Mouse (Mus musculus) neural tube, embryonic 15.5 days (tissue): Measurements from ENCODE around the gene Gm44502. TPM values are rescaled to one million over a fixed set of nuclear protein-coding genes. Genes with fewer than 3 reads are reported as not detected.

ENCODE experiments used
- ATAC-seq: fragments of 200-750 bp; cut with Nextera tagmentation; 2 replicates; pipeline ENCODE4 v1.8.0; 2017; ENCODE audit warnings: mild to moderate bottlenecking, moderate TSS enrichment, moderate library complexity; ENCODE audit not compliant: low FRiP score
- H3K27ac ChIP-seq: fragments of 300-500 bp; sonication (generic); replicated peaks from 2 replicates; pipeline ENCODE4 v1.5.1; 2015; ENCODE audit warnings: mild to moderate bottlenecking, inconsistent platforms
- H3K27me3 ChIP-seq: fragments of 300-500 bp; sonication (generic); replicated peaks from 2 replicates; pipeline ENCODE4 v1.6.1; 2015; ENCODE audit warnings: inconsistent platforms
- H3K36me3 ChIP-seq: fragments of 300-500 bp; sonication (generic); 2 replicates; pipeline ENCODE4 v1.6.1; 2015; ENCODE audit warnings: inconsistent platforms
- H3K4me1 ChIP-seq: fragments of 300-500 bp; sonication (generic); 2 replicates; pipeline ENCODE4 v1.6.1; 2015; ENCODE audit warnings: inconsistent platforms
- H3K4me2 ChIP-seq: fragments of 300-500 bp; sonication (generic); 2 replicates; pipeline ENCODE4 v1.6.1; 2015; ENCODE audit warnings: inconsistent platforms, mild to moderate bottlenecking, moderate library complexity
- H3K4me3 ChIP-seq: fragments of 300-500 bp; sonication (generic); replicated peaks from 2 replicates; pipeline ENCODE4 v1.5.1; 2015; ENCODE audit warnings: mild to moderate bottlenecking, inconsistent platforms
- H3K9ac ChIP-seq: fragments of 300-500 bp; sonication (generic); replicated peaks from 2 replicates; pipeline ENCODE4 v1.6.1; 2015; ENCODE audit warnings: mild to moderate bottlenecking, inconsistent platforms
- H3K9me3 ChIP-seq: fragments of 300-500 bp; sonication (generic); replicated peaks from 2 replicates; pipeline ENCODE4 v1.6.1; 2016; ENCODE audit warnings: inconsistent platforms
- WGBS: fragments of 180-500 bp; shearing (Covaris S2); methylation state at CpG from one replicate; pipeline ENCODE4 v1.1.7; 2015; ENCODE audit warnings: mixed read lengths; 5-methylcytosine and 5-hydroxymethylcytosine counted together
- polyA plus RNA-seq: library from polyadenylated mRNA; unstranded; fragments of >200 nt; fragmentation: Nextera tagmentation; extraction: Ambion mirVana; gene quantifications from 2 replicates; pipeline ENCODE4 v1.2.1, GENCODE M21; 2015

Gm44502 gene
- polyA plus RNA-seq, 1 experiment from 2014 or later = not detected

DNA sequence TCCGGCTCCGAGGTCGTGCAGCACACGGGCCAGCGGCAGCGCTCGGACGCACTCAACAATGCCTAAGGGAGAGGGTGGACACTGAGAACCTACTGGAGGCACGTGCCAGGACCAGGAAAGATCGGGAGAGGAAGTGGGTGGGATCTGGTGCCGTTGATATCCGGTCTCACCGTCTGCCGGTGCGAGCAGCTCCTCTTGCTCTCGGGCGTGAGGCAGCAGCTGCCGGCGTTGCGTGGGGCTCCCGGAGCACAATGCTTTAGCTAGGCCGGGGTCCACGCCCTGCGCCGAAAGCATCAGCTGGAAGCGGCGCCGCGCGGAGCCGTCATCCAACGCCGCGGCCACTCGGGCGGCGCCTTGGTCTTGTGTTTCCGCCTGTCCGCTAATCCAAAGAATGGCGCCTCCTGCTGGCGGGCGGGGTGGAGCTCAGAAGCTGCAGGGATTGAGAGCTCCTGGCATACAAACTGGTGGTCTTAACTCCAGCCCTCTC is 55.7 kb downstream of the Gm44502 start, which contains the start of gene Sco2:
Sco2 (minus strand) TSS at position 85 of the 487 bp plus-strand sequence.
- WGBS = under 1% methylated on average over 42 of the region's 42 CpGs
- ATAC-seq = peak; percentile 88
- H3K4me1 ChIP-seq = peaks cover 29% of the 10 kb centered on the region
- peaks cover 39% of the 10 kb centered on the region for H3K36me3 ChIP-seq
- H3K27ac ChIP-seq = peak within 1 kb of the TSS; percentile 96
- peak within 1 kb of the TSS; percentile 92 for H3K9ac ChIP-seq
- H3K27me3 ChIP-seq = peaks cover 30% of the 10 kb centered on the region
- H3K4me2 ChIP-seq = peak within 1 kb of the TSS; percentile 75
- peak within 1 kb of the TSS; percentile 80 for H3K4me3 ChIP-seq
- no peaks in the 10 kb centered on the region for H3K9me3 ChIP-seq

DNA sequence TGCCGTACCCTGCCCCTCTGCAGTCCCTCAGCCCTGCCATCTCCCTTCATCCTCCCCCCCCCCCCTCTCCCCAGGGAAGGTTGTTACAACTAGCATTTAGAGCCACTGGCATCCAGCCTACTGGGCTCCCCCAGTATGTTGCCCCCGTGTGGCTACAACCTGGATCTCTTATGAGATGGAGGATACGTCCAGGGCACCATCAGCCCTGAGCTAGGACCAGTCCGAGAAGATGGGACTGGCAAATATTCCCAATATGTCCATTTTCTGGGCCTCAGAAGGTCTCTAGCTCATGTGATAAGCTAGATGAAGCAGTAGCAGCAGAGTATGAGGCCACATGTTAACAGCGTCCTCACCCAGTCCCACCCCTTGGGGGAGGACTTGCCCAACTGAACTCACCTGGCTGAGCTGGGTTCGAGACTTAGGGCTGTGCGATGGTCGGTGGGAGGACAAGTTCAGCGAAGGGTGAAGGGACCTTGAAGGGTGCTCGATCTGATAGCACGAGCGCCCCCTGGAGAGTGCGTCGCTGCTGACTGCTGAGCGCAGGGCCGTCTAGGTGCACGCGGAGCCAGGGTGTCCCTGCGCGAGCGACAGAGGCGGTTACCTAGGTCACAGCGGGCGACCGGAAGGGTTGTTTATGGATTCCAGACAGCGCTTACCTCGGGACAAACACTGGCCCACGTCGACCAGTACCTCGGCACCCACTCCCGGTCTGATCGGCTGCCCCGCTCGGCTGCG is 56.3 kb downstream of the Gm44502 start:
- Histone ChIP-seq H3K4me2 (peak overlapping the region; percentile 75), H3K4me1 (peaks cover 23% of the 10 kb centered on the region), H3K36me3 (peaks cover 45% of the 10 kb centered on the region), H3K9me3 (no peaks in the 10 kb centered on the region), H3K27me3 (peaks cover 25% of the 10 kb centered on the region), H3K27ac (peak overlapping the region; percentile 96), H3K9ac (peak overlapping the region; percentile 92), H3K4me3 (peak overlapping the region; percentile 80)
- 1% methylated on average over 35 of the region's 35 CpGs for WGBS
- ATAC-seq = peak; percentile 86

DNA sequence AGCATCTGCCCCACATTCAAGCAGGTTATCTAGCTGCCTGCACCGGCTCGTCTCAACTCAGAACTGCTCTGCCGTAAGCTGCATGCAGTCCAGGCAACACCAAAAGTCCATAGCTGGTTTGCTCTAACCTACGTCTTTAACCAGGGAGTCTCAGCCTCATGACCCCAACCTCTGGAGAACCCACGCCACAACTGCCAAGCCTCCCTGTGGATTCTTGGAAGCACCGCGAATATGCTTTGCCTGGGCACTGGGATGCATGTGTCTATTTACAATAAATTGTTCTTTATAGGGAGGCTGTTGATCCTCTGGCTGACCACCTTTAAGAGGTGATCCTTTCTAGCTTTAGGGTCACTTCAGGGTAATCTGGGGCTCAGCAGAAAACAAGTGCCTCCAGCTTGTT is 57.0 kb downstream of the Gm44502 start:
- ATAC-seq = no peak
- Histone ChIP-seq H3K4me1 (peaks cover 20% of the 10 kb centered on the region), H3K27me3 (peaks cover 18% of the 10 kb centered on the region), H3K9ac (no peak overlapping the region), H3K9me3 (no peaks in the 10 kb centered on the region), H3K36me3 (peaks cover 52% of the 10 kb centered on the region), H3K27ac (no peak overlapping the region), H3K4me2 (peak overlapping the region; percentile 75), H3K4me3 (peak overlapping the region; percentile 80)
- WGBS = 89% methylated on average over 7 of the region's 7 CpGs

DNA sequence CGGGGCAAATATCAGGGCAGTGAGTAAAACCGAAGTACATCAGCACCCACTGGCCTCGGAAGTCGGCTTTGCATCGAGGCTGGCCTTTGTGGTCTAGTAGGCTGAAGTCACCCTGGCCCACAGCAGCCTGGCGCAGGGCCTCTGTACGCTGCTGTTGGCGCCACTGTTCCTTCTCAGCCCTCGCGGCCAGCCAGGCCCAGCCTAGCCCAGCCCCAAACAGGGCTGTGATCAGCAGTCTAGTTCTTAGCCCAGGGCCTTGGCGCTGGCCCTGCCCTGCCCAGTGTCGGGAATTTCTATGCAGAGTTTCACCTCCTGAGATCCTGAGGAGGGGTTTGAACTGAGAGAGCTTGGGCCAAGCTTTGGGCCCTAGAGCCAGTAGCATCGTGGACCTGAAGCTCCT is 57.4 kb downstream of the Gm44502 start:
- peaks cover 20% of the 10 kb centered on the region for H3K4me1 ChIP-seq
- H3K4me2 ChIP-seq = no peak overlapping the region
- H3K9ac ChIP-seq = no peak overlapping the region
- peaks cover 13% of the 10 kb centered on the region for H3K27me3 ChIP-seq
- no peak for ATAC-seq
- no peak overlapping the region for H3K4me3 ChIP-seq
- no peak overlapping the region for H3K27ac ChIP-seq
- H3K36me3 ChIP-seq = peaks cover 57% of the 10 kb centered on the region
- no peaks in the 10 kb centered on the region for H3K9me3 ChIP-seq
- WGBS = 92% methylated on average over 13 of the region's 13 CpGs

Other genes starting within 250 kb of the Gm44502 start
- gene Plxnb2, start 248.9 kb downstream of the Gm44502 start, polyA plus RNA-seq = 69.4 and 72.3 TPM in 2 replicates
- gene Dennd6b, start 233.2 kb downstream of the Gm44502 start, polyA plus RNA-seq = 77.2 and 91.0 TPM in 2 replicates
- gene Ppp6r2, start 218.1 kb downstream of the Gm44502 start, polyA plus RNA-seq = 62.8 and 67.7 TPM in 2 replicates
- gene Sbf1, start 114.4 kb downstream of the Gm44502 start, polyA plus RNA-seq = 90.5 and 94.8 TPM in 2 replicates
- 0.14 TPM in 1 of 2 replicates, not detected in the other for gene Adm2, start 107.0 kb downstream of the Gm44502 start, polyA plus RNA-seq
- not detected in 2 replicates for gene Miox, start 95.3 kb downstream of the Gm44502 start, polyA plus RNA-seq
- gene Lmf2, start 74.0 kb downstream of the Gm44502 start, polyA plus RNA-seq = 30.6 and 33.7 TPM in 2 replicates
- gene Ncaph2, start 74.0 kb downstream of the Gm44502 start, polyA plus RNA-seq = 105 and 111 TPM in 2 replicates
- gene Sco2, start 55.9 kb downstream of the Gm44502 start, polyA plus RNA-seq = 15.6 and 17.9 TPM in 2 replicates
- 2.1 and 2.6 TPM in 2 replicates for gene Tymp, start 52.7 kb downstream of the Gm44502 start, polyA plus RNA-seq
- 2.4 and 2.9 TPM in 2 replicates for gene Odf3b, start 50.4 kb downstream of the Gm44502 start, polyA plus RNA-seq
- gene Klhdc7b, start 44.8 kb downstream of the Gm44502 start, polyA plus RNA-seq = 0.05 and 0.06 TPM in 2 replicates
- gene Syce3, start 19.2 kb downstream of the Gm44502 start, polyA plus RNA-seq = not detected in 2 replicates
- gene Cpt1b, start 3.8 kb downstream of the Gm44502 start, polyA plus RNA-seq = 0.88 and 1.2 TPM in 2 replicates
- gene C730034F03Rik, start 107 bp downstream of the Gm44502 start, polyA plus RNA-seq = 6.1 and 8.7 TPM in 2 replicates
- 79.8 and 92.8 TPM in 2 replicates for gene Chkb, start 212 bp upstream of the Gm44502 start, polyA plus RNA-seq
- gene Mapk8ip2, start 24.2 kb upstream of the Gm44502 start, polyA plus RNA-seq = 73.0 and 85.4 TPM in 2 replicates
- gene Arsa, start 47.7 kb upstream of the Gm44502 start, polyA plus RNA-seq = 27.4 and 29.2 TPM in 2 replicates
- 8.9 and 9.5 TPM in 2 replicates for gene Shank3, start 69.9 kb upstream of the Gm44502 start, polyA plus RNA-seq
- gene Acr, start 138.6 kb upstream of the Gm44502 start, polyA plus RNA-seq = 0.31 and 0.95 TPM in 2 replicates
- 71.9 and 86.6 TPM in 2 replicates for gene Rabl2, start 162.2 kb upstream of the Gm44502 start, polyA plus RNA-seq